Mouse (Mus musculus) c-Kit-positive CD71-positive TER-119-positive erythroid progenitor cells, embryonic 14.5 days (primary cell): ENCODE data around the gene Znrd1as.
A peak's percentile ranks its signal among the peaks of the same experiment; 100 is the strongest.
"Not testable (repeated sequence)": the region's sequence is repeated elsewhere in the genome, so short reads cannot be mapped to it uniquely, and the experiment has no call there.

Experiments used
- DNase-seq: peaks from one replicate; pipeline ENCODE4 v3.0.0-alpha.2; 2013; ENCODE audit warnings: low spot score

Gene Znrd1as

GRCm38 (mm10) chr17:36950981-36951947, 7.1 kb upstream of the Znrd1as start, which contains the start of gene Ppp1r11:
Ppp1r11 (minus strand) TSS chr17:36951741.
- peak; percentile 95 for DNase-seq

DNA sequence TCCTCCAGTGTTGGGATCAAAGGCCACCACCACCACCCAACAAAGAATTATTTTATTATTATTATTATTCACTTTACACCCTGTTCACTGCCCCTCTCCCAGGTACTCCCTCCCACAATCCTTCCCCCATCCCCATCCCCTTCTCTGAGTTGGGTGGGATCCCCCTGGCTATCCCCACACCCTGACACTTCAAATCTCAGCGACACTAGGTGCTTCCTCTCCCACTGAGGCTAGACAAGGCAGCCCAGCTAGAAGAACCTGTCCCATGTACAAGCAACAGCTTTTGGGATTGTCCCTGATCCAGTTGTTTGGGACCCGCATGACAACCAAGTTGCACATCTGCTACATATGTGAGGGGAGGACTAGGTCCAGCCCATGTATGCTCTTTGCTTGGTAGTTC, 5.8 kb upstream of the Znrd1as start:
- no peak for DNase-seq

DNA sequence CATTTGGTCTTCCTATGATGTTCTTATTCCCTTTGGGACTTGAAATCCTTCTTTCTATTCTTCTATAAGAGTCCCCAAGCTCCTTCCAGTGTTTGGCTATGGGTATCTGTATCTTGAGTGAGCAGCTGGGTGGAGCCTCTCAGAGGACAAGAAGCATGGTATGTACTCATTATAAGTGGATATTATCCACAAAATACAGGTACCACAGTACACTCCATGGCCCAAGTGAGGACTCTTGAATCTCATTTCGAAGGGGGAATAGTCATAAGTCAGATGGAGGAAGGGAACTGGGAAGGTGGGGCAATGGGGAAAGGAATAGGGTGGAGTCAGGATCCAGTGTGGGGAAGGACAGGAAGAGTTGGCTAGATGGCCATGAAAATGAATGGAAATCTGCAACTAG, 5.3 kb upstream of the Znrd1as start:
- DNase-seq: no peak

DNA sequence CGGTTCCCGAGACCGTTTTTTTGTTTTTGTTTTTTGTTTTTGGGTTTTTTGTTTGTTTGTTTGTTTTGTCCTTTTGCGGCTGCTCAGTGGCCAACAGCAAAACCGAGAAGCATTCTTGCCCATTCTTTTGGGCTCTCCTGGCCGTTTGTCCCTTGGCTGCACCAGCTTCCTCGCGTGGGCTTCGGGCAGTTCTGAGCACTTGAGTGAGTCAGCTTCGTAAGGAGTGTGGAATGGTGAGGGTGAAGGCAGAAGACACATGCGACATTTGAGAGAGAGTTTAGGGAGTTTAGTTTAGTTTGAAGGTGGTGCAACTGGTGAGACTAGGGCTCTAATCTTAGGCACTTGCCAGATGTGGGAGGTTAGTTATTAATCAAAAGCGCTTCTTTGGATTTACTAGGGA, 492 bp downstream of the Znrd1as start:
- DNase-seq: no peak

- no peak for DNase-seq
Measured at GRCm38 (mm10) chr17:36961125-36961524, 2.7 kb downstream of the Znrd1as start.

- DNase-seq: no peak
Measured at GRCm38 (mm10) chr17:36966875-36967274, 8.5 kb downstream of the Znrd1as start.

- no peak for DNase-seq
Measured at GRCm38 (mm10) chr17:36970316-36970890, 12.0 kb downstream of the Znrd1as start.

GRCm38 (mm10) chr17:36971172-36971850, 12.9 kb downstream of the Znrd1as start:
- no peak for DNase-seq

GRCm38 (mm10) chr17:36972791-36973190, 14.4 kb downstream of the Znrd1as start:
- DNase-seq: no peak

DNA sequence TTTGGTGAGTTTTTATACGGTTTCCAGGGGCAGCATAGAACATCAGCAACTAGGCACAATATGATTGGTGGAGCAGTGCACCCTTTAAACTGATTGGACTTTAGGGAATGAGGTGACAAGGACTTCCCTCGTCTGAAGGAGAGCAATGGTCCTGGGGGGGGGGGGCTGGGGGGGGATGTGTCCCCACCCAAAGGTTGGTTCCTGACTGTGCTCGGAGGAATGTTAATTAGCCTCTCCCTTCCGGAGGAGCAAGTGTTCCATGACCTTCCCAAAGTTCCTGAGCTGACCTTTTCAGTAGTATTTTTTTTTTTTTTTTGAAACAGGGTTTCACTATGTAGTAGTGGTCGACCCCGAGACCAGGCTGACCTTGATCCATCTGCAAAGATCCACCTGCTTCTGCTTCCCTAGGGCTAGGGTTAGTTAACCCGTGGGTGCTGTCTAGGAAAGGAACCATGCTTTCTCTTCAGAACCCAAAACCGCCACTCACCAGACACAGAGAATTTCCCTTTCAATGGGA, 14.9 kb downstream of the Znrd1as start:
- no peak for DNase-seq

DNA sequence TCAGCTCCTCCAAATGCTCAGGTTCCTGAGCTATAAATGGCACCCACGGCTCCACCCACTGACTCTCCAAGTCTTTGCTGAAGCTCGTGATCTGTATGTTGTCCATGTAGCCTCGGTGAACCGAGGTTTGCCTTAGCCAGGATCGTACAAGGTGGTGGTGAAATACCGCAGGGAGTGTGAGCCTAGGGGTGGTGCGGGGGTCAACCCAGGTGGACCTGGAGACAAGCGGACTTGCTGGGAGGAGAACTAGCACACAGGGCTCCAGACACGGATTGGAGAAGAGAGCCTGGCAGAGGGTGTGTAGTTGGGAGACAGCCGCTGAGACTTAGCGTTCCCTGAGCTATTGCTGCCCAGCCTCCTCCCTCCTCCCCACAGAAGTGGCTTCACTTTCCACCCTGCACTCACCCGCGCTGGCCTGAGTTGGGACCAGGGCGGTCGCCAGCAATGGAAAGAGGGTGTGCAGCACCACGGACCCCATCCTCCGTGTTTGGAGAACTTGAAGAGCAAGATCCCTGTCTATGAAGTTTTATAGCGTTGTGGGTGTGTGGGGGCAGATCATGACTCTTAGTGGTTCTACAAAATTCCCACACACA, 22.9 kb downstream of the Znrd1as start, which contains the start of gene 2410137M14Rik:
Gene 2410137M14Rik, minus strand, starts transcription at position 17 of the 593 bp plus-strand sequence.
- no peak for DNase-seq

- DNase-seq: no peak
Measured at GRCm38 (mm10) chr17:36981845-36982244, 23.5 kb downstream of the Znrd1as start.

DNA sequence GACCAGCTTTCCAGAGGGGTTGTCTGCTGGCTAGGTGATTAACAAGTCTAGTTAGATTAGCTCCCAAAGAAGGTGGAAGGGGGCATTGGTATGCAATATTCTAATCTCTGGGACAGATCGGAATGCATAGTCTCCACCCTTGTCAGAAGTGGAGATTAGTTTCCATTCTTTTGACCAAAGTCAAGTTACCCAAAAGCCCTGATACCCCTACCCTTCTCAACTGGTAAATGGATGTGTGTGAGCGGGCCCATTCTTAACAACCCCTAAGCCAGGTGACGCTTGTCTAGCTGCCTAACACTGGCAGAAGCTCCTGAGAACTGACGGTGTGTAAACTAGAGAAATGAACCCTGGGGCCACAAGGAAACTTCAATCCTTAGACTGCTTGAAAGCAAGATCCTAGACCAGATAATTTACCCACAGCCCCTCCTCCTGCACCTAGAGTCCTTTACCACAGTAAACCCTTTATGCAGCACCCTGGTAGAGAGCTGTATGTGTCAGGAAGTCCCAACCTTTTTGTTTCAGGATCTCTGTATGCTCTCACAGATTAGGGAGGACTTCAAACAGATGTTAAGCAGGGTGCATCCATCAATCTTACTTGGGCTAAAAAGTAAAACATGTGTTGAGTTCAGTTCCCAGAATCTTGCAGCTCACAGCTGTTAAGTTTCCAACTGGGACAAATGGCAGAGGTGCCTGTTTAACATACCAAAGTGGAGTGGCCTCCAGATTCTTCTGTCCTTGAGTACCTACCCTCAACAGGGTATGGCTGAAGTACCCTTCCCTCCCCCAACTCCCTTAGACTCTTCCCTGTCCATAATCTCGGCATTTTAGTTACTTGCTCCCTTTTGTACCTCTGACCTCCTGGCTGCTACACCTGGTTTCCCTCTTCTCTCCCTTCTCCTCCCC, 24.1 kb downstream of the Znrd1as start:
- no peak for DNase-seq

DNA sequence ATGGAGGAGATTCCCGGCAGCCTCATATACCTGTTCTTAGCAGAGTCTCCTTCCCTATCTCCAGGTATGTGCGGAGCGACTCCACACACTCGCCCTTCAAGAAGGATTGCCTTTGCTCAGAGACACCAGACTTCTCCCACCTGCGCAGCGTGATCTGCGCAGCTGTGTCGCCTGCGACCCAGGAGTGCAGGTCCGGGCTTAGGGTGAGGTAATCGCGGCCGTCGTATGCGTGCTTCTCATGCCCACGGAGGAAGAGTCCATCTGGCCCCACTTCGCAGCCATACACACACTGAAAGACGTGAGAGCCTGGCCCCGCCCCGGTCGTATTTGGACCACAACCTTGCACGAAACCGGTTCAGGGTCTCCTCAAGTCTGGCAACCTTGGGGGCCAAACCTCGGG, 30.1 kb downstream of the Znrd1as start:
- DNase-seq: no peak

DNA sequence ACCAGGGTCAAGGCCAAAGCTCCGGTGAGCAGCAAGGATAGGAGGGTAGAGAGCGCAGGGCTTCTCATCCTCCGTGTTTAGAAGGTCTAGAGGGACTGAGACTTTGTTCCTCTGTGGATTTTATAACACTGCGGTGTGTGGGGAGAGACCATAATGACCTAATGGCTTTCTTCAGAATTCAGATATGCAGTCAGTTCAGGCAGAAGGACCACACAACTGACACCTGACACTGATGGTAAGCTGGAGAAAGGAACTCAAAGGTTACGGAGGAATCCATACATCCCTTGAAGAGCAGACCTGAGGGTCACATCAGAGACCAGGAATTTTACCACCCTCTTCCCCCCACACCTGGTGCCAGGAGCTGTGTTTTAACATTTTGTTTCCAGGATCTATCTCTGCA, 31.0 kb downstream of the Znrd1as start, which contains the start of gene H2-M5:
Gene H2-M5, minus strand, starts transcription at position 101 of the 400 bp plus-strand sequence.
- DNase-seq: no peak

DNA sequence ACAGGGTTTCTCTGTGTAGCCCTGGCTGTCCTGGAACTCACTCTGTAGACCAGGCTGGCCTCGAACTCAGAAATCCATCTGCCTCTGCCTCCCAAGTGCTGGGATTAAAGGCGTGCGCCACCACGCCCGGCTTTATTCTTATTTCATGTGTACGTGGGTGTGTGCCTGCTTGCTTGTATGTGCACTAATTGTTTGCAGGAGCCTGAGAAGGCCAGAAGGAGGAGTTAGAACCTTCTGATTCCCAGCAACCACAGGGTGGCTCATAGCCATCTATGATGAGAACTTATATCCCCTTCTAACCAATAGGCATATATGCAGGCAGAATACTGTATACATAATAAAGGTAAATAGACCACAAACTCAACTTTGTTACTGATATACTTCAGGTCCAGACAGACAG, 32.2 kb downstream of the Znrd1as start:
- DNase-seq: not testable (repeated sequence)

- DNase-seq: no peak
Measured at GRCm38 (mm10) chr17:36992336-36993104, 34.1 kb downstream of the Znrd1as start.

- DNase-seq: no peak
Measured at GRCm38 (mm10) chr17:36993770-36994325, 35.5 kb downstream of the Znrd1as start.

- DNase-seq: no peak
Measured at GRCm38 (mm10) chr17:36994528-36994927, 36.1 kb downstream of the Znrd1as start.

GRCm38 (mm10) chr17:36995448-36995847, 37.1 kb downstream of the Znrd1as start:
- no peak for DNase-seq
